Mouse (Mus musculus): ENCODE results near the gene Gnas.

DNA sequence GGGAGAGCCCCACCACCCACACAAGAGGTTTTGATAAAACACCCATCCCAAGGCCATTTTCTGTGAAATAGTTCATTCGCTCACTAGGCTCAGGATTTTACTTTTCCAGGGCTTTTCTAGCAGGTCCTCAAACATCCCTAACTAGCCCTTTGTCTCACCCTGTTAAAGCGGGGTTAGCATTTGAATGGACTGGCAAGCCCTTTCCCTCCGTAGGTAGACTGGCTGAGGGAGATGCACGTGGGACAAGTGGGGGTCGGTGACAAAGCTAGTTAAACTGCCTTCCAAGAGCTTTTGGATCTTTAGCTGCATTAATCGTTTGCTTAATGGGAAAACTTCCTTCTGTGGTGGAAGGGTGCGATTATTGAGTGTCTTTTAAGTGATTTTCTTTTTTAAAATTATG, 3.8 kb downstream of the Gnas start:
- TF ChIP-seq POLR2A (IDR thresholded peaks at IDR 0.05; ENCODE audit: control insufficient read depth, low read depth, low read length) (no peak), CTCF (IDR thresholded peaks at IDR 0.05; ENCODE audit: control insufficient read depth, insufficient read depth, insufficient replicate concordance, low read depth, low read length) (no peak)
